Mouse (Mus musculus): ENCODE results near the gene H2-T22. TPM values are rescaled to one million over a fixed set of nuclear protein-coding genes. Genes with fewer than 3 reads are reported as not detected.

The H2-T22 gene
- polyA plus RNA-seq, 1 experiment from 2014 or later, result 7.4 TPM

Other genes with a start within 250 kb of the H2-T22 start
- 5.2 and 7.9 TPM in 2 replicates for gene Ier3, start 221.1 kb downstream of the H2-T22 start, polyA plus RNA-seq (2016; fragmentation: Nextera tagmentation; extraction: Ambion mirVana)
- 60.5 and 60.6 TPM in 2 replicates for gene Flot1, start 219.5 kb downstream of the H2-T22 start, polyA plus RNA-seq (2016; fragmentation: Nextera tagmentation; extraction: Ambion mirVana)
- 1,533 and 1,543 TPM in 2 replicates for gene Tubb5, start 204.4 kb downstream of the H2-T22 start, polyA plus RNA-seq (2016; fragmentation: Nextera tagmentation; extraction: Ambion mirVana)
- 13.6 and 14.7 TPM in 2 replicates for gene Mdc1, start 201.2 kb downstream of the H2-T22 start, polyA plus RNA-seq (2016; fragmentation: Nextera tagmentation; extraction: Ambion mirVana)
- 40.5 and 41.3 TPM in 2 replicates for gene Nrm, start 181.4 kb downstream of the H2-T22 start, polyA plus RNA-seq (2016; fragmentation: Nextera tagmentation; extraction: Ambion mirVana)
- 34.6 and 35.1 TPM in 2 replicates for gene Ppp1r18, start 177.2 kb downstream of the H2-T22 start, polyA plus RNA-seq (2016; fragmentation: Nextera tagmentation; extraction: Ambion mirVana)
- gene Dhx16, start 162.9 kb downstream of the H2-T22 start, polyA plus RNA-seq (2016; fragmentation: Nextera tagmentation; extraction: Ambion mirVana), result 43.3 and 45.9 TPM in 2 replicates
- 26.8 and 30.3 TPM in 2 replicates for gene 2310061I04Rik, start 145.3 kb downstream of the H2-T22 start, polyA plus RNA-seq (2016; fragmentation: Nextera tagmentation; extraction: Ambion mirVana)
- 299 and 304 TPM in 2 replicates for gene Atat1, start 132.7 kb downstream of the H2-T22 start, polyA plus RNA-seq (2016; fragmentation: Nextera tagmentation; extraction: Ambion mirVana)
- 55.3 and 56.1 TPM in 2 replicates for gene Mrps18b, start 126.4 kb downstream of the H2-T22 start, polyA plus RNA-seq (2016; fragmentation: Nextera tagmentation; extraction: Ambion mirVana)
- 60.2 and 61.6 TPM in 2 replicates for gene Ppp1r10, start 126.3 kb downstream of the H2-T22 start, polyA plus RNA-seq (2016; fragmentation: Nextera tagmentation; extraction: Ambion mirVana)
- gene Abcf1, start 73.0 kb downstream of the H2-T22 start, polyA plus RNA-seq (2016; fragmentation: Nextera tagmentation; extraction: Ambion mirVana), result 105 and 112 TPM in 2 replicates
- 53.3 and 53.5 TPM in 2 replicates for gene Gnl1, start 62.9 kb downstream of the H2-T22 start, polyA plus RNA-seq (2016; fragmentation: Nextera tagmentation; extraction: Ambion mirVana)
- 50.9 and 56.1 TPM in 2 replicates for gene Prr3, start 62.5 kb downstream of the H2-T22 start, polyA plus RNA-seq (2016; fragmentation: Nextera tagmentation; extraction: Ambion mirVana)
- gene H2-T24, start 22.2 kb downstream of the H2-T22 start, polyA plus RNA-seq (2016; fragmentation: Nextera tagmentation; extraction: Ambion mirVana), result 4.5 and 5.2 TPM in 2 replicates
- gene H2-T23, start 9.9 kb downstream of the H2-T22 start, polyA plus RNA-seq (2016; fragmentation: Nextera tagmentation; extraction: Ambion mirVana), result 3.6 and 4.0 TPM in 2 replicates
- not detected in 2 replicates for gene Gm6034, start 214 bp upstream of the H2-T22 start, polyA plus RNA-seq (2016; fragmentation: Nextera tagmentation; extraction: Ambion mirVana)
- gene Gm11127, start 15.6 kb upstream of the H2-T22 start, polyA plus RNA-seq (2016; fragmentation: Nextera tagmentation; extraction: Ambion mirVana), result not detected in 2 replicates
- gene Gm19684, start 78.9 kb upstream of the H2-T22 start, polyA plus RNA-seq (2016; fragmentation: Nextera tagmentation; extraction: Ambion mirVana), result not detected in 2 replicates
- not detected in 2 replicates for gene Gm7030, start 86.7 kb upstream of the H2-T22 start, polyA plus RNA-seq (2016; fragmentation: Nextera tagmentation; extraction: Ambion mirVana)
- gene Gm8909, start 125.8 kb upstream of the H2-T22 start, polyA plus RNA-seq (2016; fragmentation: Nextera tagmentation; extraction: Ambion mirVana), result 0.25 TPM in 1 of 2 replicates, not detected in the other
- not detected in 2 replicates for gene H2-T3, start 147.5 kb upstream of the H2-T22 start, polyA plus RNA-seq (2016; fragmentation: Nextera tagmentation; extraction: Ambion mirVana)
- gene Rpp21, start 215.3 kb upstream of the H2-T22 start, polyA plus RNA-seq (2016; fragmentation: Nextera tagmentation; extraction: Ambion mirVana), result 84.2 and 94.0 TPM in 2 replicates
- 25.4 and 27.5 TPM in 2 replicates for gene Trim39, start 229.5 kb upstream of the H2-T22 start, polyA plus RNA-seq (2016; fragmentation: Nextera tagmentation; extraction: Ambion mirVana)
- gene H2-M10.2, start 243.7 kb upstream of the H2-T22 start, polyA plus RNA-seq (2016; fragmentation: Nextera tagmentation; extraction: Ambion mirVana), result not detected in 2 replicates

All from neural tube, embryonic 12.5 days (tissue).